Mouse (Mus musculus): ENCODE measurements around the gene Arhgap29. TPM values are rescaled to one million over a fixed set of nuclear protein-coding genes. Genes with fewer than 3 reads are reported as not detected.
A peak's percentile ranks its signal among the peaks of the same experiment; 100 is the strongest.

Gene Arhgap29
- 10 to 100 TPM; 20.5 to 24.4 TPM for total RNA-seq (2021)
- long read RNA-seq, experiment 1, full-length matches to known transcripts, result 5 of 15 reads
- long read RNA-seq, experiment 1, partial matches to known transcripts, result 2 of 15 reads
- long read RNA-seq, experiment 1, other reads (novel, unspliced or antisense), result 8 of 15 reads
- long read RNA-seq, experiment 2, full-length matches to known transcripts, result 5 of 11 reads
- long read RNA-seq, experiment 2, partial matches to known transcripts, result 2 of 11 reads
- long read RNA-seq, experiment 2, other reads (novel, unspliced or antisense), result 4 of 11 reads

- no peak for TF ChIP-seq CTCF (IDR thresholded peaks at IDR 0.05)
- no peak for DNase-seq (ENCODE audit: extremely low spot score in 1 of 2, low spot score in 2 of 2)
- Histone ChIP-seq H3K27ac (peak within 1 kb of the TSS; percentile 84), H3K4me3 (peak within 1 kb of the TSS; percentile 69)
- intact Hi-C loops (cut with DNase I), result loop anchor here (5.0 kb wide), 1 partner anchor 45 kb away; no protein-coding TSS in a partner anchor
These were observed at the start of gene Arhgap29 for GRCm38 (mm10) chr3:121952041-121952591. Gene Arhgap29, plus strand, starts transcription at chr3:121952541.

- no peak for DNase-seq (ENCODE audit: extremely low spot score in 1 of 2, low spot score in 2 of 2)
- intact Hi-C loops (cut with DNase I), result no loop called here
- Histone ChIP-seq H3K4me3 (no peak overlapping the region), H3K27ac (no peak overlapping the region)
- TF ChIP-seq CTCF (IDR thresholded peaks at IDR 0.05), result no peak
These were observed 49.6 kb upstream of the Arhgap29 start for GRCm38 (mm10) chr3:121902729-121903128.

GRCm38 (mm10) chr3:121903286-121903685 lies 49.1 kb upstream of the Arhgap29 start:
- Histone ChIP-seq H3K4me3 (no peak overlapping the region), H3K27ac (no peak overlapping the region)
- no peak for TF ChIP-seq CTCF (IDR thresholded peaks at IDR 0.05)
- intact Hi-C loops (cut with DNase I), result no loop called here
- no peak for DNase-seq (ENCODE audit: extremely low spot score in 1 of 2, low spot score in 2 of 2)

- no peak for TF ChIP-seq CTCF (IDR thresholded peaks at IDR 0.05)
- no peak for DNase-seq (ENCODE audit: extremely low spot score in 1 of 2, low spot score in 2 of 2)
- Histone ChIP-seq H3K4me3 (no peak overlapping the region), H3K27ac (no peak overlapping the region)
- intact Hi-C loops (cut with DNase I), result no loop called here
These were observed 48.6 kb upstream of the Arhgap29 start for GRCm38 (mm10) chr3:121903695-121904094.

- intact Hi-C loops (cut with DNase I), result no loop called here
- no peak for TF ChIP-seq CTCF (IDR thresholded peaks at IDR 0.05)
These were observed 47.9 kb upstream of the Arhgap29 start for GRCm38 (mm10) chr3:121904476-121904875.

GRCm38 (mm10) chr3:121906623-121907022 lies 45.7 kb upstream of the Arhgap29 start:
- DNase-seq (ENCODE audit: extremely low spot score in 1 of 2, low spot score in 2 of 2), result no peak
- no peak for TF ChIP-seq CTCF (IDR thresholded peaks at IDR 0.05)
- Histone ChIP-seq H3K27ac (no peak overlapping the region), H3K4me3 (no peak overlapping the region)
- intact Hi-C loops (cut with DNase I), result loop anchor here (5.0 kb wide), 1 partner anchor 46 kb away; the partner anchor contains the start of gene Arhgap29

More at GRCm38 (mm10) chr3:121904476-121904875, 47.9 kb upstream of the Arhgap29 start:
- Histone ChIP-seq H3K4me3 (no peak overlapping the region), H3K27ac (no peak overlapping the region)
- no peak for DNase-seq (ENCODE audit: extremely low spot score in 1 of 2, low spot score in 2 of 2)

- no peak overlapping the region for H3K4me3 ChIP-seq
- no peak for DNase-seq (ENCODE audit: extremely low spot score in 1 of 2, low spot score in 2 of 2)
- H3K27ac ChIP-seq, result no peak overlapping the region
- no peak for TF ChIP-seq CTCF (IDR thresholded peaks at IDR 0.05)
- intact Hi-C loops (cut with DNase I), result loop anchor here (5.0 kb wide), 1 partner anchor 43 kb away; the partner anchor contains the start of gene Arhgap29
These were observed 43.2 kb upstream of the Arhgap29 start for GRCm38 (mm10) chr3:121909155-121909554.

- Histone ChIP-seq H3K27ac (no peak overlapping the region; the same call in 1 of the 2 replicates), H3K4me3 (no peak overlapping the region)
- no peak for DNase-seq (ENCODE audit: extremely low spot score in 1 of 2, low spot score in 2 of 2)
- TF ChIP-seq CTCF (IDR thresholded peaks at IDR 0.05), result no peak
- intact Hi-C loops (cut with DNase I), result no loop called here
These were observed 38.9 kb upstream of the Arhgap29 start for GRCm38 (mm10) chr3:121913476-121913875.

- H3K4me3 ChIP-seq, result no peak overlapping the region
- no peak for TF ChIP-seq CTCF (IDR thresholded peaks at IDR 0.05)
- no peak for DNase-seq (ENCODE audit: extremely low spot score in 1 of 2, low spot score in 2 of 2)
- intact Hi-C loops (cut with DNase I), result no loop called here
- H3K27ac ChIP-seq, result peak overlapping the region; percentile 78
These were observed 37.7 kb upstream of the Arhgap29 start for GRCm38 (mm10) chr3:121914459-121915185.

GRCm38 (mm10) chr3:121915191-121915590 lies 37.1 kb upstream of the Arhgap29 start:
- Histone ChIP-seq H3K4me3 (no peak overlapping the region), H3K27ac (peak overlapping the region; percentile 78)
- TF ChIP-seq CTCF (IDR thresholded peaks at IDR 0.05), result no peak
- intact Hi-C loops (cut with DNase I), result no loop called here
- DNase-seq (ENCODE audit: extremely low spot score in 1 of 2, low spot score in 2 of 2), result no peak

- H3K4me3 ChIP-seq, result no peak overlapping the region
- intact Hi-C loops (cut with DNase I), result no loop called here
- no peak for TF ChIP-seq CTCF (IDR thresholded peaks at IDR 0.05)
- H3K27ac ChIP-seq, result no peak overlapping the region
- no peak for DNase-seq (ENCODE audit: extremely low spot score in 1 of 2, low spot score in 2 of 2)
These were observed 35.4 kb upstream of the Arhgap29 start for GRCm38 (mm10) chr3:121916802-121917532.

All from left cerebral cortex, adult 2 months (tissue).